Mouse (Mus musculus): ENCODE results near the gene Kalrn. TPM values are rescaled to one million over a fixed set of nuclear protein-coding genes. Genes with fewer than 3 reads are reported as not detected.

The Kalrn gene
- total RNA-seq, 2 experiments from 2014 or later, result 17.6 to 20.2 TPM

GRCm38 (mm10) chr16:34502110-34502509 lies 71.2 kb downstream of the Kalrn start:
- no peak for DNase-seq

- no peak for DNase-seq
Measured at GRCm38 (mm10) chr16:34494741-34495140, 78.6 kb downstream of the Kalrn start.

GRCm38 (mm10) chr16:34493914-34494313 lies 79.4 kb downstream of the Kalrn start:
- no peak for DNase-seq

- DNase-seq, result no peak
Measured at GRCm38 (mm10) chr16:34491225-34491624, 82.1 kb downstream of the Kalrn start.

GRCm38 (mm10) chr16:34490506-34490905 lies 82.8 kb downstream of the Kalrn start:
- no peak for DNase-seq

GRCm38 (mm10) chr16:34489805-34490325 lies 83.5 kb downstream of the Kalrn start:
- no peak for DNase-seq

- DNase-seq, result no peak
Measured at GRCm38 (mm10) chr16:34487823-34488222, 85.5 kb downstream of the Kalrn start.

GRCm38 (mm10) chr16:34487268-34487667 lies 86.1 kb downstream of the Kalrn start:
- DNase-seq, result no peak

- no peak for DNase-seq
Measured at GRCm38 (mm10) chr16:34485483-34485882, 87.8 kb downstream of the Kalrn start.

GRCm38 (mm10) chr16:34484921-34485320 lies 88.4 kb downstream of the Kalrn start:
- no peak for DNase-seq

- no peak for DNase-seq
Measured at GRCm38 (mm10) chr16:34484213-34484612, 89.1 kb downstream of the Kalrn start.

- no peak for DNase-seq
Measured at GRCm38 (mm10) chr16:34483716-34484115, 89.6 kb downstream of the Kalrn start.

GRCm38 (mm10) chr16:34474741-34475140 lies 98.6 kb downstream of the Kalrn start:
- DNase-seq, result no peak

- DNase-seq, result no peak
Measured at GRCm38 (mm10) chr16:34473891-34474290, 99.4 kb downstream of the Kalrn start.

- DNase-seq, result no peak
Measured at GRCm38 (mm10) chr16:34471441-34471840, 101.9 kb downstream of the Kalrn start.

GRCm38 (mm10) chr16:34470343-34470742 lies 103.0 kb downstream of the Kalrn start:
- DNase-seq, result no peak

GRCm38 (mm10) chr16:34469277-34469868 lies 104.0 kb downstream of the Kalrn start:
- no peak for DNase-seq

- DNase-seq, result no peak
Measured at GRCm38 (mm10) chr16:34466649-34467048, 106.7 kb downstream of the Kalrn start.

GRCm38 (mm10) chr16:34456314-34456713 lies 117.0 kb downstream of the Kalrn start:
- DNase-seq, result peak; percentile 14

GRCm38 (mm10) chr16:34445666-34446065 lies 127.7 kb downstream of the Kalrn start:
- no peak for DNase-seq

GRCm38 (mm10) chr16:34441704-34442103 lies 131.6 kb downstream of the Kalrn start:
- no peak for DNase-seq

- peak; percentile 81 for DNase-seq
Measured at GRCm38 (mm10) chr16:34440994-34441414, 132.3 kb downstream of the Kalrn start.

- peak; percentile 25 for DNase-seq
Measured at GRCm38 (mm10) chr16:34440019-34440615, 133.2 kb downstream of the Kalrn start.

GRCm38 (mm10) chr16:34430131-34430530 lies 143.2 kb downstream of the Kalrn start:
- no peak for DNase-seq

All from gastrocnemius, postnatal 10 days (tissue).